ENCODE assay signal across 14 mouse cellular contexts in the genomic region with DNA sequence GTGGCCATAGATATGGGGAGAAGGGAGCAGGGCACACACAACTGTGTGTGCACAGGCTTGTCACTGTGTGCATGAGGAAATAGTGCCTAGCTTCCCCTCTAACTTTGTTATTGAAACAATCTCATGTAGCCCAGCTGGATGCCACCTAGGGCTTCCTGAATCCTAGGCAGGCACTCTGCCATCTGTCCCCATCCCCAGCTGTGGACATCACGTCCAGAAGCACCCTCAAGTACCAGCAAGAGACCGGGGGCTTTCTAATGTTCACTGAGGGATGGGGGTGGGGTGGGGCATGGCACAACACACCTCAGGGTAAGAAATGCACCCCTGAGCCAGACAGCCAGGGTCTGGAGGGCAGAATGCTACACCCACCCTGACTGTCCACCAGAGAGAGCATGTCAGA. TPM values are rescaled to one million over a fixed set of nuclear protein-coding genes. Genes with fewer than 3 reads are reported as not detected.
DNase-seq lines count a peak whose midpoint lies in the region; ATAC-seq lines count a peak whose summit lies in the region.
"Had no signal": no experiment of that assay in that cellular context is flagged by ENCODE, and none has a peak within 500 bp of the region (broad histone marks: within the 10 kb centered on the region; RNA-seq: fewer than 3 reads in every experiment).

No protein-coding gene starts in this region.

- H3K27ac ChIP-seq in heart, embryonic 11.5 days (ENCODE audit: low read depth, low read length), result peak overlapping the region; percentile 65
- H3K27ac ChIP-seq in liver, embryonic 15.5 days (replicated peaks), result 0 out of 2 replicates have a peak overlapping the region, but pooled peaks have one; percentile 6
- H3K27ac ChIP-seq in liver, embryonic 11.5 days (ENCODE audit: low read depth, low read length), result no peak overlapping the region
- H3K27ac ChIP-seq in hindbrain, embryonic 15.5 days (replicated peaks), result no peak overlapping the region
- no peak overlapping the region for H3K27ac ChIP-seq in neural tube, embryonic 12.5 days
- H3K27ac ChIP-seq: left cerebral cortex, adult 2 months had no signal

- intact Hi-C loops in heart, postnatal 25 days (cut with DNase I), result no loop called here

- H3K27me3 ChIP-seq in heart, embryonic 11.5 days (ENCODE audit: control insufficient read depth, insufficient read depth, low read length), result no peaks in the 10 kb centered on the region
- no peaks in the 10 kb centered on the region for H3K27me3 ChIP-seq in liver, embryonic 15.5 days
- H3K27me3 ChIP-seq in liver, embryonic 11.5 days (replicated peaks; ENCODE audit: control insufficient read depth, insufficient read depth, low read length), result peaks cover 4% of the 10 kb centered on the region; the same call in 1 of the 2 replicates
- H3K27me3 ChIP-seq in hindbrain, embryonic 15.5 days, result no peaks in the 10 kb centered on the region
- 0 out of 2 replicates have a peak, but pooled peaks cover 3% of the 10 kb centered on the region for H3K27me3 ChIP-seq in neural tube, embryonic 12.5 days (replicated peaks)

- DNase-seq in heart, postnatal 25 days (ENCODE audit: low spot score), result no peak
- DNase-seq in liver, embryonic 11.5 days (ENCODE audit: low spot score), result no peak
- no peak for DNase-seq in cerebellum, postnatal 14 days
- DNase-seq in kidney, adult 9 months, result no peak
- DNase-seq: adrenal gland, postnatal 25 days; kidney, adult 8-10 months; lung, postnatal 14 days; thymus, postnatal 36 days had no signal

- WGBS in heart, embryonic 11.5 days (ENCODE audit: insufficient replicate concordance), result 56% methylated on average over 2 of the region's 2 CpGs
- WGBS in liver, embryonic 15.5 days (ENCODE audit: insufficient replicate concordance), result 79% methylated on average over 2 of the region's 2 CpGs
- 93% methylated on average over 2 of the region's 2 CpGs for WGBS in liver, embryonic 11.5 days
- 56% methylated on average over 2 of the region's 2 CpGs for WGBS in hindbrain, embryonic 15.5 days
- WGBS in neural tube, embryonic 12.5 days, result 77% methylated on average over 2 of the region's 2 CpGs

- no peaks in the 10 kb centered on the region for H3K9me3 ChIP-seq in heart, embryonic 11.5 days (replicated peaks; ENCODE audit: control insufficient read depth, low read length)
- H3K9me3 ChIP-seq in liver, embryonic 15.5 days (replicated peaks), result no peaks in the 10 kb centered on the region
- no peaks in the 10 kb centered on the region for H3K9me3 ChIP-seq in liver, embryonic 11.5 days (ENCODE audit: control insufficient read depth, low read length)
- no peaks in the 10 kb centered on the region for H3K9me3 ChIP-seq in hindbrain, embryonic 15.5 days
- H3K9me3 ChIP-seq in neural tube, embryonic 12.5 days, result no peaks in the 10 kb centered on the region

- no peak overlapping the region for H3K4me3 ChIP-seq in heart, embryonic 11.5 days (ENCODE audit: low read depth, low read length)
- H3K4me3 ChIP-seq in liver, embryonic 15.5 days (replicated peaks), result no peak overlapping the region
- H3K4me3 ChIP-seq in liver, embryonic 11.5 days (ENCODE audit: low read depth, low read length), result no peak overlapping the region
- H3K4me3 ChIP-seq in hindbrain, embryonic 15.5 days, result no peak overlapping the region
- no peak overlapping the region for H3K4me3 ChIP-seq in neural tube, embryonic 12.5 days
- H3K4me3 ChIP-seq: left cerebral cortex, adult 2 months had no signal

- H3K4me2 ChIP-seq in heart, embryonic 11.5 days, result peak overlapping the region; percentile 42
- peak overlapping the region; percentile 32; the same call in 1 of the 2 replicates for H3K4me2 ChIP-seq in liver, embryonic 15.5 days
- H3K4me2 ChIP-seq in liver, embryonic 11.5 days, result no peak overlapping the region
- H3K4me2 ChIP-seq in hindbrain, embryonic 15.5 days, result peak overlapping the region; percentile 66; the same call in 1 of the 2 replicates
- H3K4me2 ChIP-seq in neural tube, embryonic 12.5 days (replicated peaks), result peak overlapping the region; percentile 83

- H3K36me3 ChIP-seq in heart, embryonic 11.5 days (ENCODE audit: control insufficient read depth, insufficient read depth, low read length), result no peaks in the 10 kb centered on the region
- peaks cover 63% of the 10 kb centered on the region for H3K36me3 ChIP-seq in liver, embryonic 15.5 days (replicated peaks)
- peaks cover 3% of the 10 kb centered on the region; the same call in 1 of the 2 replicates for H3K36me3 ChIP-seq in liver, embryonic 11.5 days (ENCODE audit: control insufficient read depth, insufficient read depth, low read length)
- H3K36me3 ChIP-seq in hindbrain, embryonic 15.5 days, result peaks cover under 1% of the 10 kb centered on the region; the same call in 1 of the 2 replicates
- peaks cover 24% of the 10 kb centered on the region for H3K36me3 ChIP-seq in neural tube, embryonic 12.5 days

- H3K4me1 ChIP-seq in heart, embryonic 11.5 days (ENCODE audit: control insufficient read depth, insufficient read depth, low read length), result peaks cover 55% of the 10 kb centered on the region
- peaks cover 95% of the 10 kb centered on the region for H3K4me1 ChIP-seq in liver, embryonic 15.5 days (replicated peaks)
- H3K4me1 ChIP-seq in liver, embryonic 11.5 days (replicated peaks; ENCODE audit: control insufficient read depth, insufficient read depth, low read length), result peaks cover 45% of the 10 kb centered on the region
- peaks cover 60% of the 10 kb centered on the region for H3K4me1 ChIP-seq in hindbrain, embryonic 15.5 days (replicated peaks)
- peaks cover 67% of the 10 kb centered on the region for H3K4me1 ChIP-seq in neural tube, embryonic 12.5 days

- H3K9ac ChIP-seq in heart, embryonic 11.5 days (ENCODE audit: low read depth, low read length), result peak overlapping the region; percentile 43; the same call in 1 of the 2 replicates
- H3K9ac ChIP-seq in liver, embryonic 15.5 days, result no peak overlapping the region
- H3K9ac ChIP-seq in liver, embryonic 11.5 days (ENCODE audit: low read depth, low read length), result no peak overlapping the region
- no peak overlapping the region for H3K9ac ChIP-seq in hindbrain, embryonic 15.5 days
- 0 out of 2 replicates have a peak overlapping the region, but pooled peaks have one; percentile 1 for H3K9ac ChIP-seq in neural tube, embryonic 12.5 days

- ATAC-seq in heart, embryonic 11.5 days (replicated peaks; ENCODE audit: insufficient number of reproducible peaks, low FRiP score, low TSS enrichment), result no peak
- no peak for ATAC-seq in liver, embryonic 15.5 days (ENCODE audit: insufficient read depth)
- no peak for ATAC-seq in liver, embryonic 11.5 days (replicated peaks; ENCODE audit: low FRiP score)
- ATAC-seq in hindbrain, embryonic 15.5 days (ENCODE audit: low FRiP score, low read depth), result no peak
- no peak for ATAC-seq in neural tube, embryonic 12.5 days (ENCODE audit: low FRiP score, low read depth)

RNA-seq across cellular contexts. Expression of gene Carhsp1, which starts 3.6 kb away (rescaled TPM):
- polyA plus RNA-seq in heart, embryonic 11.5 days (2014; fragmentation: Nextera tagmentation; extraction: Ambion mirVana), result 39.1 and 42.4 TPM in 2 replicates
- 10 to 100 TPM; 17.6 to 20.9 TPM for total RNA-seq in heart, postnatal 25 days (2021)
- polyA plus RNA-seq in liver, embryonic 15.5 days (2015; fragmentation: Nextera tagmentation; extraction: Ambion mirVana), result 85.9 and 94.7 TPM in 2 replicates
- 24.9 and 25.4 TPM in 2 replicates for polyA plus RNA-seq in liver, embryonic 11.5 days (2014; fragmentation: Nextera tagmentation; extraction: Ambion mirVana)
- polyA plus RNA-seq in hindbrain, embryonic 15.5 days (2015; fragmentation: Nextera tagmentation; extraction: Ambion mirVana), result 171 and 178 TPM in 2 replicates
- polyA plus RNA-seq in neural tube, embryonic 12.5 days (2016; fragmentation: Nextera tagmentation; extraction: Ambion mirVana), result 254 and 261 TPM in 2 replicates

RNA-seq across cellular contexts. Expression of gene Gm5767, which starts 12.2 kb away (rescaled TPM):
- not detected in 2 replicates for polyA plus RNA-seq in heart, embryonic 11.5 days (2014; fragmentation: Nextera tagmentation; extraction: Ambion mirVana)
- total RNA-seq in heart, postnatal 25 days (2021), result not detected
- polyA plus RNA-seq in liver, embryonic 15.5 days (2015; fragmentation: Nextera tagmentation; extraction: Ambion mirVana), result 0.24 TPM in 1 of 2 replicates, not detected in the other
- not detected in 2 replicates for polyA plus RNA-seq in liver, embryonic 11.5 days (2014; fragmentation: Nextera tagmentation; extraction: Ambion mirVana)
- polyA plus RNA-seq in hindbrain, embryonic 15.5 days (2015; fragmentation: Nextera tagmentation; extraction: Ambion mirVana), result not detected in 2 replicates
- not detected in 2 replicates for polyA plus RNA-seq in neural tube, embryonic 12.5 days (2016; fragmentation: Nextera tagmentation; extraction: Ambion mirVana)
- total RNA-seq: adrenal gland, postnatal 25 days; left cerebral cortex, adult 2 months had no signal
- polyA plus RNA-seq: stomach, embryonic 16.5 days had no signal

RNA-seq across cellular contexts. Expression of gene Tmem186, which starts 30.9 kb away (rescaled TPM):
- polyA plus RNA-seq in heart, embryonic 11.5 days (2014; fragmentation: Nextera tagmentation; extraction: Ambion mirVana), result 10.5 and 16.3 TPM in 2 replicates
- total RNA-seq in heart, postnatal 25 days (2021), result 10 to 100 TPM; 17.0 to 18.0 TPM
- 8.9 and 9.8 TPM in 2 replicates for polyA plus RNA-seq in liver, embryonic 15.5 days (2015; fragmentation: Nextera tagmentation; extraction: Ambion mirVana)
- 16.4 and 19.4 TPM in 2 replicates for polyA plus RNA-seq in liver, embryonic 11.5 days (2014; fragmentation: Nextera tagmentation; extraction: Ambion mirVana)
- 20.2 and 22.0 TPM in 2 replicates for polyA plus RNA-seq in hindbrain, embryonic 15.5 days (2015; fragmentation: Nextera tagmentation; extraction: Ambion mirVana)
- polyA plus RNA-seq in neural tube, embryonic 12.5 days (2016; fragmentation: Nextera tagmentation; extraction: Ambion mirVana), result 22.7 and 24.2 TPM in 2 replicates

RNA-seq across cellular contexts. Expression of gene Pmm2, which starts 30.9 kb away (rescaled TPM):
- polyA plus RNA-seq in heart, embryonic 11.5 days (2014; fragmentation: Nextera tagmentation; extraction: Ambion mirVana), result 38.5 and 40.3 TPM in 2 replicates
- total RNA-seq in heart, postnatal 25 days (2021), result 10 to 100 TPM; 29.8 to 30.8 TPM
- polyA plus RNA-seq in liver, embryonic 15.5 days (2015; fragmentation: Nextera tagmentation; extraction: Ambion mirVana), result 30.4 and 31.5 TPM in 2 replicates
- polyA plus RNA-seq in liver, embryonic 11.5 days (2014; fragmentation: Nextera tagmentation; extraction: Ambion mirVana), result 52.9 and 55.8 TPM in 2 replicates
- polyA plus RNA-seq in hindbrain, embryonic 15.5 days (2015; fragmentation: Nextera tagmentation; extraction: Ambion mirVana), result 39.0 and 39.7 TPM in 2 replicates
- 47.3 and 49.3 TPM in 2 replicates for polyA plus RNA-seq in neural tube, embryonic 12.5 days (2016; fragmentation: Nextera tagmentation; extraction: Ambion mirVana)

Comparison
In these comparisons a context has a peak if more than half of its experiments do, and no peak if none do; other contexts are left out.
1. H3K27ac ChIP-seq: peak in heart, embryonic 11.5 days (single experiment) and liver, embryonic 15.5 days (single experiment); none in liver, embryonic 11.5 days (single experiment), hindbrain, embryonic 15.5 days (single experiment) and neural tube, embryonic 12.5 days (single experiment).
2. H3K9ac ChIP-seq: peak in heart, embryonic 11.5 days (single experiment) and neural tube, embryonic 12.5 days (single experiment); none in liver, embryonic 15.5 days (single experiment), liver, embryonic 11.5 days (single experiment) and hindbrain, embryonic 15.5 days (single experiment).